Mouse (Mus musculus) lung, postnatal 25 days (tissue): ENCODE results near the gene Spaca5.

ENCODE experiments used
- DNase-seq: peaks from one replicate; pipeline ENCODE4 v3.0.0; 2022; ENCODE audit warnings: low spot score

Gene Spaca5

DNA sequence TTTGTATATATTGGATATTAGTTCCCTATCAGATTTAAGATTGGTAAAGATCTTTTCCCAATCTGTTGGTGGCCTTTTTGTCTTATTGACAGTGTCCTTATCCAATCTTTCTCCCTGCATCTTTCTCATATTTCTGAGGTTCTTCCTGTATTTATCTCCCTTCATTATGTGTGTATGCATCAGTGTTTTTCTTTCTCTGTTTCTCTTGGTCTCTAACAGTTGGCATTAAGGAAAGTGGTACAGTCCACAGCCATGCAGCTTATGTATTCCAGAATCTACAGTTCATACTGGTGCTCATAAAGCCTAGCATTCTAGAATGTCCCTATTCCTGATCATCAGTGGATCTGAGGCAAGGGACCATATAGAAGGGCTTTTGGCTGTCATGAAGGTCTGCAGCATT, at the start of gene Spaca5:
TSS of gene Spaca5 (plus strand) at position 301 of the 400 bp plus-strand sequence.
- no peak for DNase-seq

DNA sequence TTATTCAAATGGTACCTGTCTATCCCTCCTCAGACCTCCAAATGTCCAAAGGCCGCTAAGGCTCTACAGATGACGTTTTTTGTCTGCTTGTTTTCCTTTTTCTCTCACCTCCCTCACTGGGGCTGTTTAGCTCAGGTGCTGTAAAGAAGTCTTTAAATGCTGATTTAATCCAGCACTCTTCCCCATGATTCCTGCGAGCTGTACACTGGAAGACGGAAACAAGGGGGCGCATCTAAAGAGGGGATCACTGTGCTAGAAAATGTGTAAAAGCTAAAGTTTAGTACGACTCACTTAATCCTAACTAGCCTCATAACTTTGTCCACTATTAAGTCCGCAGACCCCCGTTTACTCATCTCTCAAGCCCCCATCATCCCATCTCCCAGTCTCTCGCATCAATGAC, 6.7 kb upstream of the Spaca5 start:
- no peak for DNase-seq

DNA sequence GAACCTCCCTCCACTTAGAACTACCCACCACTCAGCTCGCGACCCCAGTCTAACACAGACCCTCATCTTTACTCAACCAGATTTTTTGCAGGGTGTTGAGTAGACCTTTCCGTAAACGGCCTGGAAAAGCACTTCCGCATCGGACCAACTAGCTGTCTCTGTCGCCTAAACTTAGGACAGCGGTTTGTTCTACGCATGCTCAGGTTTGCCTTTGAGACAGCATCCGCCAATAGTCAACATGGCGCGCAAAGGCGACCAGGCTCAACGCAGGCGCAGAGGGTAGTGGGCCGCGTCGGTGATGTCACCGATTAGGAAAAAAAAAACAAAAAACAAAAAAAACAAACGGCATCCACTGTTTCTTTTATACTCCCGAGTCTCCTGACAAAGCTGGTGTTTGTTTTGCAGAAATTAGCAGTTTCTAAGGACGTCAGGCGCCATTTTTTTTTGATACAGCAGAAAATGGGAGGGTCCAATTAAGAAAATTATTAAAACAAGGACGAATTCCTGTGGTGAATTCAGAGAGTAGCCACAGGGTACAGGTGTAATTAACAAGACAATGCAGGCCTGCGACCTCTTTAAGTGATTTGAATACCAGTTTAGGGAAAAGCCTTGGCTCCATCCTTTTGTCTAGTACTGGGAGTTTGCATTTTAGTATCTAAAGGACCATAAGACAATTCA, 6.2 kb upstream of the Spaca5 start, which contains the start of gene Zfp182:
TSS of gene Zfp182 (minus strand) at position 451 of the 678 bp plus-strand sequence.
- peak; percentile 89 for DNase-seq

DNA sequence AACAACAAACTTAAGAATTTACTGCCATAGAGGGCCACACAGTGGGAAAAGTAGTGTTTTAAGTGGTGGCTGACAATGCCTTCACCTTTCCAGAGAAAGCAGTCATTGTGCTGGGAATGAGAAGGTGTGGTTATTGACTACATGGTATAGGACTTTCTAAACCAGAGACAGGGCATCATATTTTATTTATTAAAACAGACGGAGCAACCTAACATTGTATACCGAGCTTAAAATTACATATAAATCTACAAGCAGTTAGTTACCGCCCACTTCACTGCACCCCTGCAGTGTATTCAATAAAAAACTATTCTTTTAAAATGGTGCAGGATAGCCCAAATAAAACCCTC, 5.7 kb upstream of the Spaca5 start:
- no peak for DNase-seq

DNA sequence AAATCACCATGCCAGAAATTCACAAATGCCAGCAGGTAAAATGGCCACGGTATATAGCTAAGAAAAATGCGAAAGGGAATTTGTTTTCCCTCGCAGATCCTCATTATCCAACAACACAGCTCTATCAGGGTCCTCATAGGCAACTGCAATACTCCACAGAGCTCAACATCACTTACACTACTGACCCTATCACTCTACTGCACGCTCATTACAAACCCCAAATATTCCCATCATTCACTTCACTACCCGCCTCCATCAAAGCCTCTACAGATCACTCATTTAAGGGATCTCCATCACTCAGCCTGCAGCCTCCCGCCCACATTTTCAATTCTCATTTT, 20.4 kb downstream of the Spaca5 start:
- DNase-seq: no peak

DNA sequence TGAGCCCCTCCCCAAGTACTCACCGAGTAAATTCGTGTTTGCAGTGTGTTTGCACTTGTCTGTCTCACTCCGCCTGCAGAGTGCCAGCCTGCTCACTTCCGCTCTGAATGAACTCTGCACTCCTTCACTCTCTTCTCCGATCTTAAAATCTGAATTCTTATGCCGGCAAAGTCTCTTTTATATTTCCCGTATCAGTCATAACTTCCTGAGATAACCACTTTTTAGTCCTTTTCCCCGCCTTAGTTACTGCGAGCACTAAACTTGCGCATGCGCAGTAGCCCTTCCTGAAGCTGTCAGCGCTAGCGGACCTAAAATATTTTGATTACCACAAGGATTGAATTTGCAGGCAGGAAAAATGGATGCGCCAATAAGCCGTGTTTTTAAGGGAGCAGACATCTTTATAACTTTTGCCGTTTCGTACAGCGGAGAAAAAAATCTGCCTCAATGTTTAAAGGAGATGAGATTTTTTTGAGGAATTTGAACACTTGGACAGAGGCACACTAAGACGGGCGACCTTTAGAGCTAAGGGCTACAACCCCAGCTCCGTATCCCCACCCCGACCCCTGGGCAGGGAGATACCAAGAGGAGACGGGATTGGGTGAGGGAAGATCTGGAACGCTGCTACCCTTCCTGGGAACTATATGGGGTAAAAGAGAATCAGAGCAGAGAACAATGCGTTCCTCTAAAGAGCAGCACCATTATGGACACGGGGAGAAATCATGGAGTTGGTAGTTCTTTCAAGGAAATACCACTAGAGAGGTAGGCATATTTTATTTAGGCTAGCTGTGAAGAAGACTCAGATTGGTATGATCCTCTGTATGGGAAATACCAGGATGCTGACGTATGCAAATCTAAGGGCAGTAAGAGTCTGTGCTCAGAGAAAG, 21.0 kb downstream of the Spaca5 start, which contains the start of gene Zfp300:
TSS of gene Zfp300 (minus strand) at position 545 of the 884 bp plus-strand sequence.
- peak; percentile 56 for DNase-seq

DNA sequence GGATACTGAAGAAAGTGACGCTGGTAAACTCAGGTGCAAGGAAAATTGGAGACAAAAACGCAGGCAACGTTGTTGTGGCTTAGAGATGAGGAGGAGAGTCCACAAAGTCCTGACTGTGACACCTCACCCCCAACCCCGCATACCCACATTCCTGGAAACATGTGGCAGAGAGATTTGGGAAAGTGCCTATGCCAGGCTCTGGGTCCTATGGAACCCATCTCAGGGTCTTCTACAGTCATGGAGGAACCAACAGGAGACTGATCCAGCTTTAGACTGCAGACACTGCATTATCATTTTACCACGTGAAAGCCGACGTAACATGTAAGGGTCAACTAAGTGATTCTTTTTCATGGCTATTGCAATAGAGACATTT, 21.6 kb downstream of the Spaca5 start:
- no peak for DNase-seq

DNA sequence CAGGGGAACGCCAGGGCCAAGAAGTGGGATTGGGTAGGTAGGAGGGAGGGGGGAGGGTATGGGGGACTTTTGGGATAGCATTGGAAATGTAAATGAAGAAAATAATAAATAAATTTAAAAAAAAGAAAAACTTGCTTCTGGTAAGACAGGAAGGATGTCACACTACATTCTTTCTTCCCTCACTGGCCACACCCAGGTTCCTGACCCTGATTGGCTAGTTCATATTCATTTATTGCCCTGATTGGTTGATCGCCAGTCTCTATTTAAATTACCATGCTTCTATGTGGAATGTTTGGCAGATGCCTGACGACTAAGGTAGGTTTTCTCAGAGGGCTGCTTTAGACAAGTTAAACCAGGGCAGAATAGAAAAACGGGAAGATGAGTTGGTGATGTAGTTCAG, 47.3 kb downstream of the Spaca5 start, which contains the start of gene Ssxa1:
TSS of gene Ssxa1 (plus strand) at position 301 of the 400 bp plus-strand sequence.
- no peak for DNase-seq
